Mouse (Mus musculus): ENCODE measurements around the gene Gal.

Gene Gal

GRCm38 (mm10) chr19:3405531-3406281 lies 8.6 kb downstream of the Gal start:
- DNase-seq, result no peak

DNA sequence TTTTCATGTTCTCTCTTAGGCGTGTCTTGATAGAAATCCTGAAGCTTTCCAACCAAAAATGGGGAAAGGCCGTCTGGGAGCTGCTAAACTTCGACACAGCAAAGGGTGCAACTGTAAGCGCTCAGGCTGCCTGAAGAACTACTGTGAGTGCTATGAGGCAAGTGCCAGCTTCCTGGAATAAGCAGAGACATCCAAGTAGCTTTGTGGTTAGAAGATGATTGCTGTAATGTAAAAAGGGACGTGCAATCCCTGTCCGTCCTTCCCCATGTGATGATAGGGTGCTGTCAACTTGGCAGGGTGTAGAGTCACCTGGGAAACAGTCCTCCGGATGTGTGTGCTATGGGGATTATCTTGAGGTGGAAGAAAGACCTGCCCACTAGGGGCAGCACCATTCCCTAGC lies 10.3 kb downstream of the Gal start:
- no peak for DNase-seq

- no peak for DNase-seq
These were observed 12.0 kb downstream of the Gal start for GRCm38 (mm10) chr19:3402390-3402789.

GRCm38 (mm10) chr19:3401943-3402342 lies 12.4 kb downstream of the Gal start:
- DNase-seq, result no peak

- DNase-seq, result no peak
These were observed 12.8 kb downstream of the Gal start for GRCm38 (mm10) chr19:3401504-3401903.

- no peak for DNase-seq
These were observed 14.3 kb downstream of the Gal start for GRCm38 (mm10) chr19:3400057-3400456.

- DNase-seq, result no peak
These were observed 20.1 kb downstream of the Gal start for GRCm38 (mm10) chr19:3394216-3394615.

DNA sequence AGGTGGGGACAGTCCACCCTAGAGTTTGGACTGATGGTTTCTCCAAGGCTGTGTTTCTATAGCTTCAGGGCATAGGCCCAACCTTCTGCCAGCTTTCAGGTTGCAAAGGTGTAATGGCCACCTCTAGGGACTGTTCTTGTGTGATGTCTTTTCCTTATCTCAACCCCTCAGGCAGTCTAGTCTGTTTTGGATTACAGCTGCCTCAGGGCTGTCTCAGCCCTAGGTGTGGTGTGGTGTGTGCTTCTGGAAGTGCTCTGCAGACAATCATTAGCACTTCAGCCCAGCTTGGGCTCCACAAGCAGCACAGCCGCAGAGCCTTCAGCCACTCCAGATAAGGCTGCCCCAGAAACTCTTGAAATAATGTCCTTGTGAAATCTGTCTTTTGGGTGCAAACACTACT lies 22.0 kb downstream of the Gal start:
- no peak for DNase-seq

DNA sequence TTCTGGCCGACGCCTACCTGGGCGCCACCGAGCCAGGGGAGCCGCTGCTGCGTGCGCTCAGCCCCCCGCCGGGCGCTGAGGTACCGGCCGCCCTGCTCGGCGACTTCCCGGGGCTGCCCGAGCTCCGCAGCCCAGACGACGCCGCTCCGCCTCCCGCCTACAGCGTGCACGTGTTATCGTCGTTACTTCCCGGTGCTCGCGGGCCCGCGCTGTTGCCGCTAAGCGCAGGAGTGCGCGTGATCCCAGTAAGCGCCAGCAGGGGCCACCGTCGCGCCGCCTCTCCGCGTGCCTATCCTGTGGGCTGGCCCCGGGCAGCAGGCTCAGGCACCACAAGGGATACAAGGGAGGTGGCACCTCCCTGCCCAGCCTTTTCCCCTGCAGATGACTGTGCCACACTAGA lies 25.3 kb downstream of the Gal start:
- DNase-seq, result peak; percentile 81

GRCm38 (mm10) chr19:3388629-3389057 lies 25.7 kb downstream of the Gal start, which contains the start of gene Tesmin:
Gene Tesmin (plus strand): TSS chr19:3388857.
- DNase-seq, result peak; percentile 92

- DNase-seq, result no peak
These were observed 26.3 kb downstream of the Gal start for GRCm38 (mm10) chr19:3388061-3388460.

DNA sequence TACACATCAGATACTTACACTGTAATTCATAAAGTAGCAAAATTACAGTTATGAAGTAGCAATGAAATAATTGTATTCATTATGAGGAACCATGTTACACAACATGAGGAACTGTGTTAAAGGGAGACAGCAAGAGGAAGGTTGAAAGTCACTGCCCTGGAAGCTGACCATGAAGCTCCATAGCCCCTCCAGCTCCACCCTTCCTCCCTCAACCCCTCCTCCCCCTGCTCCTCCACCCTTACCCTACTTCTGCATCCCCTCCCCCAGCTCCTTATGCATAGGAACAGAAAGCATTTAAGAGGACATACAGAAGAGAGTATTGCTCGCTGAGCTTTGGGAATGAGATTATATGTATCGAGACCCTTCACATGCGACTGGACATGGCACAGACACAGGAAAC lies 35.7 kb downstream of the Gal start:
- DNase-seq, result no peak

DNA sequence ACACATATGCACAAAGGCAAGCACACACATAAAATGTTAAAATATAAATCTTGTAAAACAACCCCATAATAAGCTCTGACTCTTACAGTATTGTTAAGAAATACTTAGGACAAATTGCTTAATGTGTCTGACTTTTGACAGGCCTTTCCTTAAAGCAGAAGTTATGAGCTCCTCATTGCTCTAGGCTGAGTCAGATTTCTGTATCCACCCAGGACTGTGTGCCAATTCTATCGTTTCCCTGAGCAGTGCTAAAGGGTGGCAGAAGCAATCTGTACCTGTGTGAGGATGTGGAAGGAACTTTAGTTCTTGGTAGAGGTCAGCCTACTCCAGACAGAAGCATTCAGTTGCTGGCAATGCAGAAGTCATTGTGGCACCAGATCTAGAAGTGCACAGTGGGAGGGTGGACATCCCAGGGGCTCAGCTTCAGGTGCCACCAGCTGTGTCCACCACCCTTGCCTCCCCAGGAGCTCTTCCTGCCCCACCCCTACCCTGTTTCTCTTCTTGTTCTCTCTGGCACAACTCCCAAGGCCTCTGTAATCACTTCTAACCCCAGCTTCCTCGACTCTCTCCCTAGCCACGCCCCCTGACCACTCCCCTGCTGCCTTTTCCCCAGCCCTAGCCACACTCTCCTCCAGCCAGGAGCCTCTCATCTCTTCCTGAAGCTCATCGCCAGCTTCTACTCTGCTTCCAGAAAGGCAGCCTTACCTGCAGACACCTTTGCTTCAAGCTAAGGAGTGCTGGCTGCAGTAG lies 37.2 kb downstream of the Gal start:
- no peak for DNase-seq

- DNase-seq, result no peak
These were observed 38.3 kb downstream of the Gal start for GRCm38 (mm10) chr19:3375945-3376495.

DNA sequence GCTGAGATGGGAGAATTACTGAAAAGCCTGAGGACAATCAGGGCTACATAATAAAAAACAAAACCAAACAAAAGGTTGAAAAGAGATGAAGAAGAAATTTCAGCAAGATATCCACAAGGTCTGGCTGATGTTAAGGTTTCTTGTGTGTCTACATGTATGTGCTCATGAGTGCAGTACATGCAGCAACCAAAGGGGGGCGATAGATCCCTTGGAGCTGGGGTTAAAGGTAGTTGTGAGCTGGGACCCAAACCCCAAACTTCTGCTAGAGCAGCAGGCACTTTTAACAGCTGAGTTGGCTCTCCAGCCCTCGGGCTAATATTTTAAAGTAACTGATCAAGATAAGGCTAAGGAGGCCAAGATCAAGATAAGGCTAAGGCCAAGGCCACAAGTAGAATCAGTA lies 40.3 kb downstream of the Gal start:
- DNase-seq, result no peak

DNA sequence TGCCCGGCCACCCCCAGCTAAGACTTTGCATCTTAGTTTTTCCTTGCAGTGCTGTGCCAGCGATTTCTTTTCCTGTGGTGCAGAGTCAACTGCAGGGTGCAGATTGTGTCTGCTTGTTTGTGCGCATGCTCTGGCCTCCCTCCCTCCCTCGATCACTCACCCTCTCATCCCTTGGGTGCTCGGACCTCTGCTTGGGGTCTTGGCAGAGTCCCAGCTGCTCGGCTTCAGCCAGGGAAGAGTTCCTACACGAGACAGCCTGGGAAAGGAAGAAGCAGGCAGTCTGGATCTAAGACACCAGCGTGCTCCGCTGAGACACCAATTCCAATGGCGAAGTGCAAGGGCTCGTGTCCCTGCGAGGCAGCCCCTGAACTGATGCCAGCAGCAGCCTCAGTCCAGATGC lies 41.0 kb downstream of the Gal start:
- peak; percentile 37 for DNase-seq

GRCm38 (mm10) chr19:3368276-3368675 lies 46.1 kb downstream of the Gal start:
- DNase-seq, result no peak

DNA sequence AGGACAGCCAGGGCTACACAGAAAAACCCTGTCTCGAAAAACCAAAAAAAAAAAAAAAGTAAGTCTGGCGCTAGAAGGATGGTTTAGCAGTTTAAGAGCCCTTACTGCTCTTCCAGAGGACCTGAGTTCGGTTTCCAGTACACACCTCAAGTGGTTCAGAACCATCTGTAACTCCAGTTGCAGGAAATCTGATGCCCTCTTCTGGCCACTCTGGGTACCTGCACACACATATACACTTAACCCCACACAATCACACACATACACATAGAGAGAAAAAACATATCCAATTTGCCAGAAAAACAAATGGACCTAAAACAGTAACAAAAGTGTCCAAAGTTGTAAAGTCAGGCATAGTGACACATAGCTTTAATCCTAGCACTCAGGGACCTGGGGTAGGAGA lies 49.3 kb downstream of the Gal start:
- DNase-seq, result no peak

- DNase-seq, result no peak
These were observed 50.8 kb downstream of the Gal start for GRCm38 (mm10) chr19:3363510-3363909.

All from kidney, adult 11 months (tissue).